Mouse (Mus musculus) heart, postnatal 10 days (tissue): ENCODE data around the gene Rnf4. TPM values are rescaled to one million over a fixed set of nuclear protein-coding genes. Genes with fewer than 3 reads are reported as not detected.

Source experiments
- DNase-seq, 2 experiments: peaks; one replicate each; pipeline ENCODE4 v3.0.0; 2021
- intact Hi-C: fragments of 180-260 bp; cut with DNase I; formaldehyde crosslinking; loops from one replicate; pipeline ENCODE4 v1.15.1; 2025
- total RNA-seq, 2 experiments: library from RNA; stranded (reverse); gene quantifications; 2 replicates each; pipeline ENCODE4 v1.2.3; 2021

Rnf4 gene
- total RNA-seq, 2 experiments from 2014 or later, result 57.1 to 62.6 TPM

GRCm38 (mm10) chr5:34335539-34336096 lies 471 bp upstream of the Rnf4 start:
- intact Hi-C loops, result loop anchor here (2.0 kb wide), 1 partner anchor 33 kb away; the partner anchor contains the start of gene Fam193a
- no peak for DNase-seq

- DNase-seq, result peak; percentile 60 to 67
- intact Hi-C loops, result loop anchor here (2.0 kb wide), 1 partner anchor 32 kb away; the partner anchor contains the start of gene Fam193a
Observed at GRCm38 (mm10) chr5:34336775-34337450, 824 bp downstream of the Rnf4 start.

- DNase-seq, result no peak
- intact Hi-C loops, result no loop called here
Observed at GRCm38 (mm10) chr5:34340246-34340645, 4.2 kb downstream of the Rnf4 start.

- intact Hi-C loops, result no loop called here
- no peak for DNase-seq
Observed at GRCm38 (mm10) chr5:34352084-34352631, 16.1 kb downstream of the Rnf4 start.

GRCm38 (mm10) chr5:34360261-34360660 lies 24.2 kb downstream of the Rnf4 start:
- intact Hi-C loops, result no loop called here
- DNase-seq, result no peak

GRCm38 (mm10) chr5:34363115-34363514 lies 27.0 kb downstream of the Rnf4 start:
- no peak for DNase-seq
- intact Hi-C loops, result no loop called here

GRCm38 (mm10) chr5:34368551-34369290 lies 32.6 kb downstream of the Rnf4 start:
- intact Hi-C loops, result loop anchor here (2.0 kb wide), 1 partner anchor 32 kb away; the partner anchor contains the start of gene Rnf4
- DNase-seq, result no peak

GRCm38 (mm10) chr5:34369341-34370021 lies 33.4 kb downstream of the Rnf4 start, which contains the start of gene Fam193a:
TSS of gene Fam193a (plus strand) at chr5:34369933.
- DNase-seq, result peak; percentile 98
- intact Hi-C loops, result loop anchor here (2.0 kb wide), 2 partner anchors 33 to 41 kb away; partner anchors contain the start of gene Rnf4

- intact Hi-C loops, result loop anchor here (2.0 kb wide), 1 partner anchor 41 kb away; no protein-coding TSS in a partner anchor
- peak; percentile 50 to 54 for DNase-seq
Observed at GRCm38 (mm10) chr5:34370022-34370823, 34.1 kb downstream of the Rnf4 start.

GRCm38 (mm10) chr5:34370840-34371239 lies 34.8 kb downstream of the Rnf4 start:
- DNase-seq, result peak in 1 of 2 experiments; percentile 3
- intact Hi-C loops, result loop anchor here (2.0 kb wide), 1 partner anchor 40 kb away; no protein-coding TSS in a partner anchor

- intact Hi-C loops, result no loop called here
- no peak for DNase-seq
Observed at GRCm38 (mm10) chr5:34372141-34372540, 36.1 kb downstream of the Rnf4 start.

- intact Hi-C loops, result no loop called here
- no peak for DNase-seq
Observed at GRCm38 (mm10) chr5:34372541-34372940, 36.5 kb downstream of the Rnf4 start.

- intact Hi-C loops, result no loop called here
- no peak for DNase-seq
Observed at GRCm38 (mm10) chr5:34378787-34379186, 42.7 kb downstream of the Rnf4 start.

- DNase-seq, result no peak
- intact Hi-C loops, result no loop called here
Observed at GRCm38 (mm10) chr5:34381700-34382099, 45.6 kb downstream of the Rnf4 start.

- no peak for DNase-seq
- intact Hi-C loops, result no loop called here
Observed at GRCm38 (mm10) chr5:34385616-34386015, 49.5 kb downstream of the Rnf4 start.

GRCm38 (mm10) chr5:34386744-34387143 lies 50.7 kb downstream of the Rnf4 start:
- no peak for DNase-seq
- intact Hi-C loops, result no loop called here

- intact Hi-C loops, result no loop called here
- no peak for DNase-seq
Observed at GRCm38 (mm10) chr5:34393251-34393650, 57.2 kb downstream of the Rnf4 start.

- intact Hi-C loops, result no loop called here
Observed at GRCm38 (mm10) chr5:34395347-34395746, 59.3 kb downstream of the Rnf4 start.

GRCm38 (mm10) chr5:34395850-34396540 lies 59.9 kb downstream of the Rnf4 start:
- intact Hi-C loops, result no loop called here
- no peak for DNase-seq

More at GRCm38 (mm10) chr5:34395347-34395746, 59.3 kb downstream of the Rnf4 start:
- no peak for DNase-seq
